ENCODE assay signal across 10 mouse cellular contexts in genomic region chr17:26235077-26235815, GRCm38 (mm10). TPM values are rescaled to one million over a fixed set of nuclear protein-coding genes. Genes with fewer than 3 reads are reported as not detected.
DNase-seq lines count a peak whose midpoint lies in the region; ATAC-seq and TF ChIP-seq lines count a peak whose summit lies in the region.
"Had no signal": no experiment of that assay in that cellular context is flagged by ENCODE, and none has a peak within 500 bp of the region (broad histone marks: within the 10 kb centered on the region; RNA-seq: fewer than 3 reads in every experiment).

No protein-coding gene starts in this region.

- ATAC-seq in forebrain, embryonic 11.5 days (replicated peaks; ENCODE audit: low FRiP score) = no peak
- ATAC-seq in forebrain, embryonic 15.5 days (replicated peaks) = no peak
- no peak for ATAC-seq in midbrain, embryonic 12.5 days (ENCODE audit: low FRiP score, low read depth)
- ATAC-seq in midbrain, embryonic 11.5 days (ENCODE audit: low FRiP score) = no peak
- no peak for ATAC-seq in intestine, postnatal 0 days

- no peak for DNase-seq in forebrain, embryonic 11.5 days (ENCODE audit: low spot score)
- DNase-seq in midbrain, embryonic 11.5 days (ENCODE audit: low spot score, missing footprints) = no peak
- DNase-seq in retina, embryonic 14.5 days (ENCODE audit: low spot score) = peak; percentile 34
- no peak for DNase-seq in layer of hippocampus, adult 9-11 months
- DNase-seq in cerebellum, adult 11 months = no peak
- DNase-seq: thymus, postnatal 36 days had no signal

- H3K27me3 ChIP-seq in forebrain, embryonic 11.5 days (ENCODE audit: control insufficient read depth, insufficient read depth, low read length) = no peaks in the 10 kb centered on the region
- no peaks in the 10 kb centered on the region for H3K27me3 ChIP-seq in forebrain, embryonic 15.5 days
- no peaks in the 10 kb centered on the region for H3K27me3 ChIP-seq in midbrain, embryonic 12.5 days
- no peaks in the 10 kb centered on the region for H3K27me3 ChIP-seq in midbrain, embryonic 11.5 days (ENCODE audit: control insufficient read depth, insufficient read depth, low read length)
- H3K27me3 ChIP-seq in intestine, postnatal 0 days (replicated peaks; ENCODE audit: control insufficient read depth, insufficient read depth, low read length) = no peaks in the 10 kb centered on the region
- H3K27me3 ChIP-seq: heart, embryonic 13.5 days had no signal

- no peaks in the 10 kb centered on the region for H3K9me3 ChIP-seq in forebrain, embryonic 11.5 days (ENCODE audit: control insufficient read depth, low read length)
- H3K9me3 ChIP-seq in forebrain, embryonic 15.5 days = no peaks in the 10 kb centered on the region
- no peaks in the 10 kb centered on the region for H3K9me3 ChIP-seq in midbrain, embryonic 12.5 days
- no peaks in the 10 kb centered on the region for H3K9me3 ChIP-seq in midbrain, embryonic 11.5 days (ENCODE audit: control insufficient read depth, low read length)
- H3K9me3 ChIP-seq in intestine, postnatal 0 days (ENCODE audit: control insufficient read depth) = no peaks in the 10 kb centered on the region
- H3K9me3 ChIP-seq: heart, embryonic 13.5 days had no signal

- no peak overlapping the region for H3K9ac ChIP-seq in forebrain, embryonic 11.5 days (ENCODE audit: low read length)
- no peak overlapping the region for H3K9ac ChIP-seq in forebrain, embryonic 15.5 days (replicated peaks)
- no peak overlapping the region for H3K9ac ChIP-seq in midbrain, embryonic 12.5 days (replicated peaks)
- H3K9ac ChIP-seq in midbrain, embryonic 11.5 days (ENCODE audit: low read length) = no peak overlapping the region
- no peak overlapping the region for H3K9ac ChIP-seq in intestine, postnatal 0 days (ENCODE audit: low read depth, low read length)
- H3K9ac ChIP-seq: heart, embryonic 13.5 days had no signal

- no peak for TF ChIP-seq CTCF in intestine, postnatal 0 days (IDR thresholded peaks at IDR 0.05; ENCODE audit: low read depth)

- no peaks in the 10 kb centered on the region for H3K36me3 ChIP-seq in forebrain, embryonic 11.5 days (ENCODE audit: control insufficient read depth, insufficient read depth, low read length)
- H3K36me3 ChIP-seq in forebrain, embryonic 15.5 days = no peaks in the 10 kb centered on the region
- H3K36me3 ChIP-seq in midbrain, embryonic 12.5 days = no peaks in the 10 kb centered on the region
- H3K36me3 ChIP-seq in midbrain, embryonic 11.5 days (ENCODE audit: control insufficient read depth, insufficient read depth, low read length) = no peaks in the 10 kb centered on the region
- H3K36me3 ChIP-seq in intestine, postnatal 0 days (ENCODE audit: control insufficient read depth, insufficient read depth) = no peaks in the 10 kb centered on the region; the same call in 1 of the 2 replicates

- 53% methylated on average over 13 of the region's 13 CpGs for WGBS in forebrain, embryonic 11.5 days
- 45% methylated on average over 13 of the region's 13 CpGs for WGBS in forebrain, embryonic 15.5 days
- WGBS in midbrain, embryonic 12.5 days = 69% methylated on average over 13 of the region's 13 CpGs
- 78% methylated on average over 13 of the region's 13 CpGs for whole genome bisulfite sequencing in midbrain, embryonic 11.5 days
- 34% methylated on average over 13 of the region's 13 CpGs for WGBS in intestine, postnatal 0 days

- peak overlapping the region; percentile 32 for H3K27ac ChIP-seq in forebrain, embryonic 11.5 days (ENCODE audit: low read depth, low read length)
- no peak overlapping the region for H3K27ac ChIP-seq in forebrain, embryonic 15.5 days (replicated peaks)
- H3K27ac ChIP-seq in midbrain, embryonic 12.5 days (replicated peaks) = peak overlapping the region; percentile 32
- H3K27ac ChIP-seq in midbrain, embryonic 11.5 days (ENCODE audit: low read depth, low read length) = no peak overlapping the region
- H3K27ac ChIP-seq in intestine, postnatal 0 days (ENCODE audit: low read depth, low read length) = peak overlapping the region; percentile 60; the same call in 1 of the 2 replicates
- H3K27ac ChIP-seq: heart, embryonic 13.5 days had no signal

- no peaks in the 10 kb centered on the region for H3K4me1 ChIP-seq in forebrain, embryonic 11.5 days (replicated peaks; ENCODE audit: control insufficient read depth, insufficient read depth, low read length)
- H3K4me1 ChIP-seq in forebrain, embryonic 15.5 days = 0 out of 2 replicates have a peak, but pooled peaks cover 2% of the 10 kb centered on the region
- H3K4me1 ChIP-seq in midbrain, embryonic 12.5 days = peaks cover 12% of the 10 kb centered on the region; the same call in 1 of the 2 replicates
- no peaks in the 10 kb centered on the region for H3K4me1 ChIP-seq in midbrain, embryonic 11.5 days (ENCODE audit: control insufficient read depth, insufficient read depth, low read length)
- no peaks in the 10 kb centered on the region for H3K4me1 ChIP-seq in intestine, postnatal 0 days (replicated peaks; ENCODE audit: control insufficient read depth, insufficient read depth, low read length)

- H3K4me2 ChIP-seq in forebrain, embryonic 11.5 days (ENCODE audit: low read depth, low read length, severe bottlenecking) = no peak overlapping the region
- no peak overlapping the region for H3K4me2 ChIP-seq in forebrain, embryonic 15.5 days (replicated peaks)
- no peak overlapping the region for H3K4me2 ChIP-seq in midbrain, embryonic 12.5 days (replicated peaks)
- H3K4me2 ChIP-seq in midbrain, embryonic 11.5 days = no peak overlapping the region
- peak overlapping the region; percentile 14; the same call in 1 of the 2 replicates for H3K4me2 ChIP-seq in intestine, postnatal 0 days (replicated peaks; ENCODE audit: low read depth)
- H3K4me2 ChIP-seq: heart, embryonic 13.5 days had no signal

- H3K4me3 ChIP-seq in forebrain, embryonic 11.5 days (ENCODE audit: low read depth, low read length) = no peak overlapping the region
- no peak overlapping the region for H3K4me3 ChIP-seq in forebrain, embryonic 15.5 days
- no peak overlapping the region for H3K4me3 ChIP-seq in midbrain, embryonic 12.5 days
- no peak overlapping the region for H3K4me3 ChIP-seq in midbrain, embryonic 11.5 days (ENCODE audit: low read depth, low read length)
- no peak overlapping the region for H3K4me3 ChIP-seq in intestine, postnatal 0 days (ENCODE audit: low read depth, low read length)
- H3K4me3 ChIP-seq: heart, embryonic 13.5 days had no signal

RNA-seq across cellular contexts. Expression of gene Fam234a, which starts 8.8 kb away (rescaled TPM):
- 21.3 and 24.1 TPM in 2 replicates for polyA plus RNA-seq in forebrain, embryonic 11.5 days (2014; fragmentation: Nextera tagmentation; extraction: Ambion mirVana)
- 23.3 and 27.8 TPM in 2 replicates for polyA plus RNA-seq in forebrain, embryonic 15.5 days (2015; fragmentation: Nextera tagmentation; extraction: Ambion mirVana)
- 25.5 and 29.5 TPM in 2 replicates for polyA plus RNA-seq in midbrain, embryonic 12.5 days (2016; fragmentation: Nextera tagmentation; extraction: Ambion mirVana)
- polyA plus RNA-seq in midbrain, embryonic 11.5 days (2014; fragmentation: Nextera tagmentation; extraction: Ambion mirVana) = 16.9 and 19.6 TPM in 2 replicates
- 113 and 116 TPM in 2 replicates for polyA plus RNA-seq in intestine, postnatal 0 days (2015; fragmentation: Nextera tagmentation; extraction: Ambion mirVana)

RNA-seq across cellular contexts. Expression of gene Luc7l, which starts 17.4 kb away (rescaled TPM):
- polyA plus RNA-seq in forebrain, embryonic 11.5 days (2014; fragmentation: Nextera tagmentation; extraction: Ambion mirVana) = 134 and 151 TPM in 2 replicates
- polyA plus RNA-seq in forebrain, embryonic 15.5 days (2015; fragmentation: Nextera tagmentation; extraction: Ambion mirVana) = 122 and 123 TPM in 2 replicates
- 140 and 145 TPM in 2 replicates for polyA plus RNA-seq in midbrain, embryonic 12.5 days (2016; fragmentation: Nextera tagmentation; extraction: Ambion mirVana)
- 127 and 137 TPM in 2 replicates for polyA plus RNA-seq in midbrain, embryonic 11.5 days (2014; fragmentation: Nextera tagmentation; extraction: Ambion mirVana)
- polyA plus RNA-seq in intestine, postnatal 0 days (2015; fragmentation: Nextera tagmentation; extraction: Ambion mirVana) = 28.1 and 32.7 TPM in 2 replicates

RNA-seq across cellular contexts. Expression of gene Arhgdig, which starts 27.7 kb away (rescaled TPM):
- polyA plus RNA-seq in forebrain, embryonic 11.5 days (2014; fragmentation: Nextera tagmentation; extraction: Ambion mirVana) = 4.7 and 7.4 TPM in 2 replicates
- polyA plus RNA-seq in forebrain, embryonic 15.5 days (2015; fragmentation: Nextera tagmentation; extraction: Ambion mirVana) = 39.9 and 40.3 TPM in 2 replicates
- 5.8 and 7.3 TPM in 2 replicates for polyA plus RNA-seq in midbrain, embryonic 12.5 days (2016; fragmentation: Nextera tagmentation; extraction: Ambion mirVana)
- 5.8 and 6.4 TPM in 2 replicates for polyA plus RNA-seq in midbrain, embryonic 11.5 days (2014; fragmentation: Nextera tagmentation; extraction: Ambion mirVana)
- polyA plus RNA-seq in intestine, postnatal 0 days (2015; fragmentation: Nextera tagmentation; extraction: Ambion mirVana) = 10.5 and 11.7 TPM in 2 replicates

RNA-seq across cellular contexts. Expression of gene Rgs11, which starts 32.5 kb away (rescaled TPM):
- 0.96 and 2.5 TPM in 2 replicates for polyA plus RNA-seq in forebrain, embryonic 11.5 days (2014; fragmentation: Nextera tagmentation; extraction: Ambion mirVana)
- polyA plus RNA-seq in forebrain, embryonic 15.5 days (2015; fragmentation: Nextera tagmentation; extraction: Ambion mirVana) = 4.1 and 6.1 TPM in 2 replicates
- polyA plus RNA-seq in midbrain, embryonic 12.5 days (2016; fragmentation: Nextera tagmentation; extraction: Ambion mirVana) = 0.34 and 1.5 TPM in 2 replicates
- 0.18 and 0.40 TPM in 2 replicates for polyA plus RNA-seq in midbrain, embryonic 11.5 days (2014; fragmentation: Nextera tagmentation; extraction: Ambion mirVana)
- 1.1 and 1.2 TPM in 2 replicates for polyA plus RNA-seq in intestine, postnatal 0 days (2015; fragmentation: Nextera tagmentation; extraction: Ambion mirVana)

RNA-seq across cellular contexts. Expression of gene Pdia2, which starts 36.4 kb away (rescaled TPM):
- 0.52 and 0.68 TPM in 2 replicates for polyA plus RNA-seq in forebrain, embryonic 11.5 days (2014; fragmentation: Nextera tagmentation; extraction: Ambion mirVana)
- 0.19 TPM in 1 of 2 replicates, not detected in the other for polyA plus RNA-seq in forebrain, embryonic 15.5 days (2015; fragmentation: Nextera tagmentation; extraction: Ambion mirVana)
- polyA plus RNA-seq in midbrain, embryonic 12.5 days (2016; fragmentation: Nextera tagmentation; extraction: Ambion mirVana) = 0.13 and 0.27 TPM in 2 replicates
- polyA plus RNA-seq in midbrain, embryonic 11.5 days (2014; fragmentation: Nextera tagmentation; extraction: Ambion mirVana) = 0.18 and 0.30 TPM in 2 replicates
- 9.9 and 16.3 TPM in 2 replicates for polyA plus RNA-seq in intestine, postnatal 0 days (2015; fragmentation: Nextera tagmentation; extraction: Ambion mirVana)

Comparison
In these comparisons a context has a peak if more than half of its experiments do, and no peak if none do; other contexts are left out.
1. H3K27ac ChIP-seq: peak in forebrain, embryonic 11.5 days (single experiment), midbrain, embryonic 12.5 days (single experiment) and intestine, postnatal 0 days (single experiment); none in forebrain, embryonic 15.5 days (single experiment) and midbrain, embryonic 11.5 days (single experiment).